Mouse (Mus musculus) heart, postnatal 25 days (tissue): ENCODE results near the gene Aff1. TPM values are rescaled to one million over a fixed set of nuclear protein-coding genes. Genes with fewer than 3 reads are reported as not detected.

Experiments used
- DNase-seq: peaks from one replicate; pipeline ENCODE4 v3.0.0; 2022; ENCODE audit warnings: low spot score
- intact Hi-C: fragments of 180-260 bp; cut with DNase I; formaldehyde crosslinking; loops from one replicate; pipeline ENCODE4 v1.15.1; 2025
- total RNA-seq, 2 experiments: library from RNA; stranded (reverse); gene quantifications; 2 replicates each; pipeline ENCODE4 v1.2.3; 2021

Aff1 gene
- total RNA-seq, 2 experiments from 2014 or later = 37.4 to 42.7 TPM

- DNase-seq = no peak
- intact Hi-C loops = no loop called here
Measured at GRCm38 (mm10) chr5:103691171-103691570, 1.0 kb upstream of the Aff1 start.

GRCm38 (mm10) chr5:103692531-103693040, 412 bp downstream of the Aff1 start:
- intact Hi-C loops = loop anchor here (2.0 kb wide), 1 partner anchor 60 kb away; no protein-coding TSS in a partner anchor
- DNase-seq = peak; percentile 26

DNA sequence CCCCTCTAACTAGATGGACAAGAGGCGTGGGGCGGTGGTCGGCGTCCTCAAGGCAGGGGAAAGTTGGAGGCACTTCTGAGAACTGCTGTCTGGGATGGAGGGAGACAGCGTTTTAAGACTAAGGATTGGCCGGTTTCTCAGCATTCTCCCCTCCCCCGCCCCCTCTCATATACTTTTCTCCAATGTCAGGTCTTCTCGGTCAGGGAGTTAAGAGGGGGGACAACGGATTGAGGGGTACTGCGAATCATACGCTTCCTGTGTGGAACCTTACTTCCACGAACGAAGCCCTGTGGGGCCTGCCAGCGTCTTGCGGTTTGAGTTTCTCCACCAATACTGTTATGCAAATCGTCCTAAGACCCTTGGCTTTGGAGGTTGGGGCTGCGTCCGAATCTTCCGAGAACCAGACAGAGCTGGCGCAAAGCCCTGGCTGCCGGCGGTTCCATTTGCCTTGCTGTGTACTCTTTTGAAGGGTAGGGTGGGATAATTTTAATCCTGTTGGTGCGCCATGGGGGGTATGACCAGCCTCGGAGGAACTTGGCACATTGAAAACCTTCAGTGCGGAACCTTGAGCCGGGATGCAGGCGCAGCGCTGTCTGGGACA, 967 bp downstream of the Aff1 start:
- no peak for DNase-seq
- intact Hi-C loops = loop anchor here (2.0 kb wide), 1 partner anchor 60 kb away; no protein-coding TSS in a partner anchor

DNA sequence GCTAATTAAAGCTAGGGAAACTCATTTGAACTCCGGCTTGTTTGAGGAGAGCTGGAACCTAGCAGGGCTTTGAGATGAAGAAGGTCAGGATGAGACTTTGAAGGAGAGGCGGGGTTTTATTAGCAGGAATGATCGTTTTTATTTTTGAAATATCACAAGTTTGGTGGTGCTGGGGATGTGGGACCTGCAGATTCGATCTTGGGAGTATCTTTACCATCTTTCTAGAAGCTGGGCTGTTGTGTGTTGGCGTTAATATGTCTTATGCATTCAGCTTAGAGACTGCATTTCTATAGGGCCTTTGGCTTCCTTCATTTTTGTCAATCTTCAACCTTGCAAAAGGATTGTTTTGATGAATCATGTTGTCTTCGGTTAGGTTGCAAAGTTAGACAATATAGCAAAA, 1.9 kb downstream of the Aff1 start:
- no peak for DNase-seq
- intact Hi-C loops = no loop called here

GRCm38 (mm10) chr5:103697875-103698491, 5.8 kb downstream of the Aff1 start:
- intact Hi-C loops = no loop called here
- DNase-seq = no peak

- intact Hi-C loops = no loop called here
Measured at GRCm38 (mm10) chr5:103698577-103698976, 6.4 kb downstream of the Aff1 start.

DNA sequence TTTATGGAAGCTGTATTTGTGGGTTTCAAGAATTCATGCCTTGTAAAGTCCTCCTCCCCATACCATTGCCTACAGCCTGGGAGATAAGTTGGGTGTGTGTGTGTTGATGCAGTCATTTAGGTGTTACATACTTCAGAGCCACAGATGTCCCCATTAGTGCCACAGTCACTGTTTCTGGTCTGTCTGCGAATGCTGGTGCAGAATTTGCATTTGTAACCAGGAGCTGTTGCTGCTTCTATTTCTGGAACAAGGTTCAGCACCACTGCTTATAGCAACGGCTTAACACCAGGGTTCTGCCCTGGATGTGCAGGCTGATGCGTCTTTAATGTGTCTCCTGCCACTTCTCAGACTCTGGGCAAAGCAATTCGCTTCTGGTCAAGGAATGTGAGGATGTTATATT, 7.4 kb downstream of the Aff1 start:
- intact Hi-C loops = no loop called here
- DNase-seq = no peak

More at GRCm38 (mm10) chr5:103698577-103698976, 6.4 kb downstream of the Aff1 start:
- no peak for DNase-seq

DNA sequence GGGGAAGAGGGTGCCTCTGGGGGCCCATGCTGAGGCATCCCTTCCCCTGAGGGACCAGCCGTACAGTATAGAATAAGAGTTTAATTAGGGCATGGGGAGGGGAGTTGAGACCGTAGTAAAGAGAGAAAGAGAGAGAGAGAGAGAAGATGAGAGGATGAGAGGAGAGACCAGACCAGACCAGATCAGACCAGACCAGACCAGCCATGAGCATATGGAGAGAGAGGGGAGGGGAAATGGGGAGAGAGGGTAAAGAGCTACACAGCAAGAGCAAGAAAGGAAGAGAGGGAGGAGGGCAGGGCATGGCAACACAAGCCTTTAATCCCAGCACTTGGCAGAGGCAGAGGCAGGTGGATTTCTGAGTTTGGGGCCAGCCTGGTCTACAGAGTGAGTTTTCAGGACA, 8.5 kb downstream of the Aff1 start:
- DNase-seq = no peak
- intact Hi-C loops = no loop called here

DNA sequence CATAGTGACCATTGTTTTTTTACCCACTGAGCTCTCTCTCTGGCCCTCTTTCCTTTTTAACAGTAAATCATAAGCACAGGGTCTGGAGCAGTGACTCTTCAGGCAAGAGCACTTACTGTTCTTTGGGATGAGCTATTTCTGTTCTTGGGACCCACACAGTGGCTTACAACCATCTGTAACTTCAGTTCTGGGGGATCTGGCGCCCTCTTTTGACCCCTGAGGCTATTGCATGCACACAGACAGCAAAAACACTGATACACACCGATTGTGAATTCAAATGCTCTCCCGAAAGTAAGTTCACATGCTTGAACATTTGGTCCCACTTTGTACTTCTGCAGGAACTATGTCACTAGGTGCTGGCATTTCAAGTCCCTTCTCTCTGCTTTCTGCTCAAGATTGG, 9.3 kb downstream of the Aff1 start:
- DNase-seq = no peak
- intact Hi-C loops = no loop called here

- DNase-seq = no peak
- intact Hi-C loops = no loop called here
Measured at GRCm38 (mm10) chr5:103702527-103702926, 10.4 kb downstream of the Aff1 start.

GRCm38 (mm10) chr5:103705331-103705730, 13.2 kb downstream of the Aff1 start:
- DNase-seq = no peak
- intact Hi-C loops = no loop called here

GRCm38 (mm10) chr5:103705874-103706273, 13.7 kb downstream of the Aff1 start:
- intact Hi-C loops = no loop called here
- no peak for DNase-seq

- intact Hi-C loops = no loop called here
- no peak for DNase-seq
Measured at GRCm38 (mm10) chr5:103709044-103709443, 16.9 kb downstream of the Aff1 start.

- intact Hi-C loops = no loop called here
- no peak for DNase-seq
Measured at GRCm38 (mm10) chr5:103711886-103712285, 19.7 kb downstream of the Aff1 start.

DNA sequence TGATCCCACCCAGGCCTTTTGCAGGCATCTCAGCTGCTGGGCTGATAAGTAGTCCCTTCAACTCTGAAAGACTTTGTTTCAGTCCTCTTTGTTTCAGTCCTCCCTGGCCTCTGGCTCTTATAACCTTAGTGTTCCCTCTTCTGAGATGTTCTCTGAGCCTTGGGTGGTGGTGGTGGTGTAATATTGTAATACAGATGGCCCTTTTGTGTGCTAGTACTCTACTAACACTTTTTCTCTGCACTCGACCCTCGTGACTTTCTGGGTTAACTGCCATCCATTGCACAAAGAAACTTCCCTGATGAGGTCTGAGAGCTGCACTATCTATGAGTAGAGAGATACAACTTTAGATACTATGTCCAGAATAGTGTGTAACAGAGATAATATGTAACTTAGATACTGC, 21.2 kb downstream of the Aff1 start:
- no peak for DNase-seq
- intact Hi-C loops = no loop called here

- intact Hi-C loops = no loop called here
- no peak for DNase-seq
Measured at GRCm38 (mm10) chr5:103714943-103715342, 22.8 kb downstream of the Aff1 start.

DNA sequence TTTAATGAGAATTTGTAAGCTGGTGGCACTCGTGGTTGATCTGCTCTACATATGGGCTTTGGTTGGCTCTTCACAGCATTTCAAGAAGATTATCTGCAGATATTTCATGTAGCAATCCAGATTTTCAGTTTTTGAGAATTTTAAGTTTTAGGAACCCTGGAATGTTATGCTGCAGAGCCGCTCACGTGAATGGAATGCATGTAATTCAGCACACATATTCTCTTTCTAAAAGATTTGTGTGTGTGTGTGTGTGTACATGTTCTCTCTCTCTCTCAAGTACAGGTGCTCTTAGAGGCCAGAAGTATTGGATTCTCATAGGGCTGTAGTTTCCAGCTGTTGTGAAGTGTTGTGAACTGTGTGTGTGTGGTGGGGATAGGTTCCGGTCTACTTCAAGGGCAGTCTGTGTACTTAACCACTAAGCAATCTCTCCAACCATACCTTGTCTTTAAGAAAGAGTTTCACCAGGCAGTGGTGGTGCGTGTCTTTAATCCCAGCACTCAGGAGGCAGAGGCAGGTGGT, 24.7 kb downstream of the Aff1 start:
- intact Hi-C loops = no loop called here

DNA sequence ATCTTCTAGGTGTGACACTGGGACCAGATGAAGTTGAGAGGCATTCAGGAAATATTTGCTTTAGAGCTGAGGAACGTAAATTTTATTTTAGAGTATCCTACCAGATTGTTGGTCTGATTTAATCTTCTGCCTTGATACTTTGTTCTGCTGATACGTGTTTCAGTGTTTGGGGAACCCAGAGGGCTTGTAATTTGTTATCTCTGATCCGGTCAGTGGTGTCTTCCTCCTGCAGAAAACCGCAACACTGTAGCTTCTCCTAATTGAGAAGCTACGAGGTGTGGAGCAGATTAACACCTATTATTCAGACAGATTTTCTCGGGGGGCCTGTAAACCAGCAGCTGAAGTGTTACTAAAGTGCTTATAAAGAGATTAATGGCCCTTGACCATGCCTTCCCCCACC, 27.0 kb downstream of the Aff1 start:
- intact Hi-C loops = no loop called here
- no peak for DNase-seq

More for the DNA sequence above, 24.7 kb downstream of the Aff1 start:
- no peak for DNase-seq

DNA sequence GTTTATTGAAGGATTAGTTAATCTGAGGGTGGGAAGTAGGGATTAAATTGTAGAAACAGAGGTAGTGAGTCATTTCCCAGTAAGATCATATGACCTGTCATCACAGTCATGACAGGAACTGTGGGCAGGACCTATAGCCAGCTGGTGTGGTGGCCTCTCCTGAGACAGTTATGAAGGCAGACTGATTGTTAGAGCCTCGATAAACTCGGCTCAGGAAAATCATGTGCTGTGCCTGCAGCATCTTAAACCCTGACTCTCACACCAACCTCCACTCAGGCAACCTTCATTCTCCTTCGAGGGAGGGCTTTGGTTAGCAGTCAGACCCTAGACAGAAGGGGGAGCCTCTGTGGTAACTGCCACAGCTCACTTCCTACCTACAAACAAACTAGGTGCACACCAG, 27.7 kb downstream of the Aff1 start:
- intact Hi-C loops = no loop called here
- no peak for DNase-seq

DNA sequence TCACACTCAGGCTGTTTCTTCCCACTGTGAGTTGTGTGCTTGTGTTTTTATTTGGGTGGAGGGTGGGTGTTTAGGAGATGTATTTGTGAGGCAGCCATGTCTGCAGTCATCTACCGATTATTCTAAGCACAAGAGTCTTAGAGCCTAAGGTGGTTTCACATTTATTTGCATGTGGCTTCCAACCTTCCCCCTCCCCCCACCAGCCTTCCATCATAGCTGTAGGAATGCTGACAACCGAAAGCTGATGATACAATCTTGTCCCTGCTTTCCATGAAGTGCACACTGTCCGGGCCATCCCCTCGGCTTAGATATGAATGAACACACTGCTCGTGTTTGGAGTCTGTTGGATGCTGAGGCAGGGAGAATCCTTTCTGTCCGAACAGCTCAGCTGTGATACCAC, 28.8 kb downstream of the Aff1 start:
- intact Hi-C loops = no loop called here
- DNase-seq = no peak

- no peak for DNase-seq
- intact Hi-C loops = no loop called here
Measured at GRCm38 (mm10) chr5:103721490-103721889, 29.3 kb downstream of the Aff1 start.
